Mouse (Mus musculus) lung, postnatal 14 days (tissue): Measurements from ENCODE around the gene Pdcd1lg2.
"Not testable (repeated sequence)": the region's sequence is repeated elsewhere in the genome, so short reads cannot be mapped to it uniquely, and the experiment has no call there.

Source experiments
- DNase-seq: peaks from one replicate; pipeline ENCODE4 v3.0.0; 2021

Pdcd1lg2 gene

DNA sequence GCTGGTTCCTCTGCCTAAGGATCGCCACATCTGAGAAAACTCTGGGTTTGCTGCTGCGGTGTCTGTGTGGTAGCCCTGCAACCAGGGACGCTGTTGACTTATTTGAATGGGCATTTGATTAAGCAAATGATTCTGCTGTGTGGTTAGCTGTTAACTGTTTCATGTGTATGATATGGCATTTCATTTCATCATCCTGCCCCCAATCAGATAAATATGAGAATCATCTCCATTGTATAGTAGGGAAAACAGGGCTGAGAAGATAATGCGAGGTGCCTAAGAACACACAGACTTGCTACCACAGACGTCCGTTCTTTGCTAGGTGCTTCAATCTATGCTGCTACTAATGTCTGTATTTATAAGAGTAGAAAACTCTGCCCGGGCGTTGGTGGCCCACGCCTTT is 26.3 kb upstream of the Pdcd1lg2 start:
- no peak for DNase-seq

DNA sequence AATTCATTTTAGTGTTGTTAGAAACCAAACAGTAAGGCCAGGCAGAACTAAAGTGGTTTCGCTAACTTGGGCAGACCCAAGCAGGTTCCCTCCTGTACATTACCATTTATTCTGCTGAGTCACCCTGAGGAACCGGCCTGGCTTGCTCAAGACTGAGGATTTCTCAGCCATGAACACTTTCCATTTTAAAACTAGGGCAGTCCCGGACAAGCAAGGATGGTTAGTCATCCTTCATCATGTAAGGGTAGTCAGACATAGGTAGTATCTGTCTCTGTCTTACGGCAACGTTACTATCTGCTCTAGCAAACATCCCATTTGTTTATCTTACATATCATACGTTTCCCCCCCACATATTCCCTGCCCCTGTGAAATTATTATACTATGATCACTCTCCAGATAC is 25.7 kb upstream of the Pdcd1lg2 start:
- no peak for DNase-seq

DNA sequence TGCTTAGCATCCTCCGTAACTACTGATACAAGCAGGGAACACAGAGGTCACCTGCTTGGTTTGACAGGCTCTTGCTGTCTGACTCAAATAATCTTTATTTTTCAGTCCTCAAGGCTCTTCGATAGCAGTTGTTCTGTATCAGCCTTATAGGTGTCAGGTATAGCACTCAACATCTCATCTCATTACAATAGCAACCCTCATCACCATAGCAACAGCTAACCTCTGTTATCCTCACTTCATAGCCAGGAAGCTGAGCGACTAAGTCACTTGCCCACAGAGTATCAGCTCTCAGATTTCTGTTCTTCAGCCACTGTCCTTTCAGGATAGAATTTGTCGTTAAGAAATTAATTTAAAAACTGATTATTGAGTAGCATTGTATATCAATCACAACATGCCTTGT is 24.9 kb upstream of the Pdcd1lg2 start:
- DNase-seq, result no peak

DNA sequence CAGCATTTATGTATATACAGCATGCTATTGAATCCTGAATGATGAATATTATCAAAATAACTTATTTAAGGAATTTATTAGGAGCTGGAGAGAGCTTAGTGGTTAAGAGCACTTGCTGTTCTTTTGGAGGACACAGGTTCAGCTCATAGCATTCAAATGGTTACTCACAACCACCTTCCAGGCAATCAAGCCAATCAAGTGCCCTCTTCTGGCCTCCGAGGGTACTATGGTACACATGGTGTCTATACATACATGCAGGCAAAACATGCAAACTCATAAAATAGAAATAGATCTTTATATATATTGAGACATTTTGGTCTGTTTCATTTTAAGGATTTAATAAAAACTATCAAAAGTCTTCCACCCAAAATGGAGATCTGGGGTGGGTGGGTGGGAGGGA is 21.9 kb upstream of the Pdcd1lg2 start:
- no peak for DNase-seq

DNA sequence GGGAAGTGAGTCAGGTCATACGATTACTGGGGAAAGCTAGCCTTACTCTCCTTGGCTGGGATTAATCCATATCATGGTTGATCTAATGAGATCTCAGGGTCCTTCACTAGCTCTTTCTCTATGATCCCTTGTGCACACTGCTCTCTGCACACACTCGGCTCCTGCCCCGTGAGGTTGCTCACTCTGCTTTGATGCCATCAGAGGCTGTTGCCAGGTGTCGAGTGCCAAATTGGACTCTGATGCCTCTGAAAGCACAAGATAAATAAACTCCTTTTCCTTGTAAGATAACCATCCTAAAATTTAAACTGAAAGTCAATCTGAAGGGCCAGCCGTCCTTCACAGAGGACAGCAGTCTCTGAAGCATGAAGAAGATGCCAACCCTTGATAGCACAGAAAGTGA is 20.2 kb upstream of the Pdcd1lg2 start:
- DNase-seq, result no peak

DNA sequence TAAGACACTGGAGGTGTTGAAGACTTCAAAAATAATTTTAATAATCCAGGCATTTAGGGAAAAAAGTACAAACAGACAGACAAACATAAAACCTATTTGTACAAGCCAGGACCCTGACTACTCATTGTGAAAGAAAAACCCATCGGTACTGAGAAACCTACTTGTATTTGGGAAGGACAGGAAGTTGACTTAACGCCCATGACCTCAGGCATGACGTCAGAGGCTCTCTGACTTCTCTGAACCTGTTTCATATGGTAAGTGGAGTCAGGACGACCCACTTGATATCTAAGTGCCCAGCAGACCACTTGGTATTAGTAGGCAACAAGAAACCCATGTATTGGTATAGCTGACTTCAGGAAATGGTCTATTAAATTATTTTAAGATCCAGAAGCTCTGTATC is 19.4 kb upstream of the Pdcd1lg2 start:
- no peak for DNase-seq

DNA sequence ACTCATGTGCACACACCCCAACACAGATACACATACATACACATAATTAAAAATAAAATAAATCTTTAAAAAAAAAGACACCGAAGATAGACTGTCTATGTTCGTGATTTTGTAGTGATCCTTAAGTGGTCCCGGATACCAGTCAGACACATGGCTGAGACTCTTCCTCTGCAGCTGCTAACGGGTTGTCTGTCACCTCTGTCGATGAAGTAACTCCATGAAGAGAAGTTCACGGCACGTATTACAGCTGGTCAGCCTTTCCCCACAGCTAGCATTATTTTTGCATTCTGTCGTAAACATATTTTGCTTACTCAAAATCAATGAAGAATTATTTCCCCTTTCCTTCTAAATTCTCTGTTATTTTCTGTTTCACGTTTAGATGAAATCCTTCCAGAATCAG is 17.4 kb upstream of the Pdcd1lg2 start:
- no peak for DNase-seq

DNA sequence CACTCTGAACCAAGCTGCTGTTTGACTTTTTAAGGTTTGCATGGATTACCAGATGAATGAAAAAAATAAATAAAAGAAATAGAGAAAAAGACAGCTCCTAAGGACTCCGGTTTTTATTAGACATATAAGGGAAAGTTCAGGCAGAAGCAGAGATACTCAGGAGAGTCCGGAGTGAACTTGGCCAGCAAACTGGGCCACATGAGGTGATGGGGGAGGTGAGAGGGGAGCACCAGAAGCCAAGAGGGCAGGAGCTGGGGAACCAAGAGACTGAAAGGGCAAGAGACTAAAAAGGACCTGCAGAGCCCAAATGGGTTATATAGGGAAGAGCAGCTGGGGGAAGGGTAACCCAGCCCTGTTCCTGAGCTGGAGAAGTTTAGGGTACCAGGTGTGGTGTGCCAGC is 16.0 kb upstream of the Pdcd1lg2 start:
- DNase-seq, result no peak

DNA sequence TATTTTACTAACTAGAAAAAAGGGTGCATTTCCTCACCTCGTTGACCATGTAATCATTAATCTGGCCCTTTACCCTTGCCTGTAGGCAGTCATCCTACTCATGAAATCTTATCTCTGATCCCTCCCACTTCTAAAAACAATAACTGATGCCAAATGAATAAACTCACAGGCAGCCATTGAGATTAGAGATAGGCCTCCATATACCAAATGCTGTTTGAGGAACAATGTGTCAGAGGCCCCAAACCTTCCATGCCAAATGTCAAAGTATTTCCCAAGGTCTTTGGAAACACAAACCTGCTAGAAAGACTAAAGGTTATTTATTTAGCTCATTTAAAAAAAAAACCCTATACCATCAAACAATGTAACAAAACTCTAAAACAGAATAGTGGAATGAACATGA is 14.4 kb upstream of the Pdcd1lg2 start:
- no peak for DNase-seq

DNA sequence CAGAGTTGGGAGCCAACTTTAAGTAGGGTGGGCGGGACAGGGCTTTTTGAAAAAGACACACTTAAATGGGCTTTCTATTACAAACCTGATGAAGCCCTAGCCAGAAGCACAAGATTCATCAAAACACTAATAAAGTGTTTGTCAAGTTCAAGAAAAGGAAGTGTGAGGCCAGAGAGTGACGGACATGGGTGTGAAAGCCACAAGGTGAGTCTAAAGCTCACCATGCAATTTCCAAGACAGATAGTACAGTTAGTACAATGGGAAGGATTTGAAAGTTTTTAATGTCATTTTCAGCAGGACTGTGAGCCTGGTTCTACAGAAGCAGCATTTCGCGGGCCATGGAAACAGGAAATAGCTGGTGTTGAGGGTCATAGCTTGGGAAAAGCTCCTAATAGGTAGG is 10.9 kb upstream of the Pdcd1lg2 start:
- no peak for DNase-seq

DNA sequence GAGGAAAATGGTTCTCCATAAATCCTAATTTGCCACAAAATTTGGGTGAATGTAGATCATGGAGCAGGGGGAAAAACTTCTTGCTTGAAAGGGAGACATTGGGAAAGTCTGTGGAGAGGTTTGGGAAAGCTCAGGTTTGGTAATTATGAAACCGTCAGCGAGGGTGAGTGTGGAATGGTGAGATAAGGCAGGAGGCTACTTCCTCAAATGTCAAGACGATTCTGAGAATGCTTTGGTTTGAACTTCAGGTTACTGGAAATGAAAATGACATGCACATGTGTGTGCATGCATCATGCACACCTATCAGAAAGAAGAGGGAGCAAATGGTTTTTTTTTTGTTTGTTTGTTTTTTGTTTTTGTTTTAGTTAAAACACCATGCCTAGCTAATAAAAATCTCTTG is 10.3 kb upstream of the Pdcd1lg2 start:
- no peak for DNase-seq

DNA sequence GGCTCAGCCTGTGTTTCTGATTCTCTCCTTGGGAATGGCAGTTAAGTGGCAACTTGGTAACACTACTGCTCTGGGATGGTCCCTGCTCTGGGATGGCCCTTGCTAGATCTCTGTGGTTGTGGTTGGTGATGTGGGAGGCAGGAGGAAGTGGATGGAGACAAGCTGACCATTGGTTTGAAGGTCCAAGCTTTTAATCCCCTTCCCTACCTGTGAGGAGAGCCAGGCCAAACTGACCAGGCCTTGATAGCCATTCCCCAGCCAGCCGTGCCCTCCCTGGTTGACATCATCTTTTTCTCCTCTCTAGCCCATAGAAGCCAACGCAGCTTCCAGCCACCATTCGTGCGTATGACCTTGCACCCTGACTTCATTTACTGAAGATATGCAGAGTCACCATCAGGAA is 8.1 kb upstream of the Pdcd1lg2 start:
- DNase-seq, result no peak

DNA sequence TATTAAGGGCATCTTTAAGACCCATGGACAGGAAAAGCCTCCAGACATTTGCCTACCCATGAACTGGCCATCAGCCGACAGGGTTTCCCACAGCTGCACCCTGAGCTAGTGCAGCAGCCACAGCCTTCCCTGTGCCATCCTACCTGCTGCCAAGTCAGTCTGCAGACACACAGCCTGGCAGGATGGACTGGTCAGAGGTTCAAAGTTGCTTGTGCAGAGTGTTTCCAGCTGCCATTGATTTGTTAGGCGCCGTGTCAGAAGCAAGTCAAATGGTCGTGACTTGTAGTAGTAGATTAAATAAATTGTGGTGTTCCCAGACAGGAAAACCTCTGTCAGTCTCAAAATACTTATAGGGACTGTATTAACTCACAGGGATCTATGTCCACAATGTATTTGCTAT is 7.5 kb upstream of the Pdcd1lg2 start:
- no peak for DNase-seq

DNA sequence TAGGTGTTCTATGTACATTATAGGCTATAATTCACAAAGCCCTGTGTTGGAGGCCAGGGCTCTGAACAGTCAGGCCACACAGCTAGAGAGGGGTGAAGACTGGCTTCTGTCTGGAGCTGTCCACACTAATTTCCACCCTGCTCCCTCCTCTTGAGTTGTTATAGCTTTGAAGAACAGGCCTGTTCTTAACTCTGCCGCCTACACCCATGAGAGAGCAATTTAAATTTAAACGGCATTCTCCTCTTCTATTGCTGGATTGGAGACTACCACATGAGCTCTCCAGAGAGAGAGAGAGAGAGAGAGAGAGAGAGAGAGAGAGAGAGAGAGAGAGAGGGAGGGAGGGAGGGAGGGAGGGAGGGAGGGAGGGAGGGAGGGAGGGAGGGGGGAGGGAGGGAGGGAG is 5.3 kb upstream of the Pdcd1lg2 start:
- DNase-seq, result no peak

DNA sequence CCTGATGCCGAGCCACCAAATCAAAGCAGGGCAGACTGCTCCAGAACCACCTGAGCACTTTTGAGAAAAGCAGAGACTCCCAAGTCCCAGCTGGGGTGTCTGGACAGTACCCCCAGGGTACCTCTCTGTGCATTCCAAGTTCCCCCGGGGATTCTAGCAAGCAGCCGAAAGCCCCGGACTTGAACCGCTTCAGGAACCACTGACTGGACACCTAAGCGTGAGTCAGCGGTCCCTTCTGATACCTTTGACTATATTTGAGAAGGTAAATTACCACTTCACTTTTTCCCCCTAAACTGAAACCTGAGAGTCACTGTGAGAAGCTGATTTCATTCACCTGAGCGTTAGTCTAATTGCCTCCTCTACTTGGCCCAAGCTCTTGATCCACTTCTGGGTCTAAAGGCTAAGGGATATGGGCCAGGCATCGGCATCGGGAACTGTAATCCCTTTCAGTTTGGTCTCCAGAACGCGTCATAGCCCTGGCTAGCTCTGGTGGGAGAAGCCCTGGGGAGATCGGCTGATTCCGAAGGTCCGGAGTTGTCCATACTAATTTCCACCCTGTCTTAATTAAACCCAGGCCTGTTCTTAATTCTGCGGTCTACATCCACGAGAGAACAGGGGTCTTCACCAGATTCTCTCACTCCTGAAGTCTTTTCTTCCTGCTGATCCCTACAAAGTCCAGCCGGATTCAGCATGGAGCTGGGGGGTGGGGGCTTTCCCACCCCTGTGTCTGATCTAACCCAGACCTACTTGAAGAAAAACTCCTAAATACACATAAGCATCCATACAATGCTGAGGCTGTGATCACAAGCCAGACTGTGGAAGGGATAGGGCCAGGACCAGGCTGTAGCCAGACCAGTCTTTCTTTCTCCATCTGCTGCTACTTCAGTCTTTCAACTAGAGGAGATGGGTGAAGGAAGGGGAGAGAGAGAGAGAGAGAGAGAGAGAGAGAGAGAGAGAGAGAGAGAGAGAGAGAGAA is 4.4 kb upstream of the Pdcd1lg2 start:
- no peak for DNase-seq

DNA sequence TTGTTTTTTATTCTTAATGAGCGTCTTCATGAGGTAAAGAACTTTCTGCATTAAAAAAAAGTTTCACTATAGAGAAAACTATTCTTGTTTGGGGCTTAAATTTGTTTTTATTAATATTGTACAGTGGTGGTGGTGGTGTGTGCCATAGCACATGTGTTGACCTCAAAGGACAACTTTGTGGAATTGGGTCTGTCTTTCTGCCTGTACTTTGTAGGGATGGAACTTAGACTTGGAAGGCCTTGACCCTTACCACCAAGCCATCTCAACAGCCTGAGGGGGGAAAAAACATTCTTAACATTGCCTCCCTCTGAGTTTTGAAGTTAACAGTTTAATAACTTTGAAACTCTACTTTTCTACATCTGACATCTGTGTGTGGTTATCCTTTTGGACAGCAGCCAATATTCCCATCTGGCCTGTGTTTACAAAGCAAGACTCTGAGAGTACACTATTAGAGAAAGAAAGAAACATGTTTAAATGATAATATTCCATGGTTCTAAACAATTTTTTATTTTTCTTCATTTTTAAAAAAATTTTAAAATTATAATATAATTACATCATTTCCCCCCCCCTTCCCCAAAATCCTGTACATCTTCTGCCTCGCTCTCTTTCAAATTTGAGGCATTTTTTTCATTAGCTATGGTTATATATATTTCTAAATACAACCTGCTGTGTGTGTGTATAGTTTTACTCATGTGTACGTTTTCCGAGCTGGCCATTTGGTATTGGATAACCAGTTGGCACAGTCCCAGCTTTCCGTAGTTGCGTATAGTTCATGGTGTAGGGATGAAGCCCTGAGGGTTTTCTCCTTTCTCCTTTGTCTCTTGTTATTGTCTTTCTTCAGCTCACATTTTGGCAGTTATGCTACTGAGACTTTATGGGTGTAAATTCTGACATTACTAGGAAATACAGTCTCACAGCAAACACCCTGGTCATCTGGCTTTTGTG is 2.0 kb downstream of the Pdcd1lg2 start:
- peak; percentile 23 for DNase-seq

DNA sequence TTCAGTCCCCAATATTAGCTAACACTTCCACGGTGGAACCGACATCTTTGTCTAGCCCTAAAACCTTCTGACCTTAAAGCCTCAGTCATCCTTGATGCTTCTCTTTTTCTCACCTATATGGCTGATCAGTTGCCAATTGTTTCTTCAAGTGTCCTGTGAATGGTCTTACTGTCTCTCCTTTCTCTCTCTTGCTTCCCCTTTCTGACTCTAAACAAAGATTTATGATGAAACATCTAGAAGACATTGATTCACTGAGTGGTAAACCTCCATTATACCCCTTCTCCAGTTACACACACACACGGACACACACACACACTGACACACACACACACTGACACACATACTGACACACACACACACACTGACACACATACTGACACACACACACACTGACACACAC is 3.8 kb downstream of the Pdcd1lg2 start:
- DNase-seq, result no peak

DNA sequence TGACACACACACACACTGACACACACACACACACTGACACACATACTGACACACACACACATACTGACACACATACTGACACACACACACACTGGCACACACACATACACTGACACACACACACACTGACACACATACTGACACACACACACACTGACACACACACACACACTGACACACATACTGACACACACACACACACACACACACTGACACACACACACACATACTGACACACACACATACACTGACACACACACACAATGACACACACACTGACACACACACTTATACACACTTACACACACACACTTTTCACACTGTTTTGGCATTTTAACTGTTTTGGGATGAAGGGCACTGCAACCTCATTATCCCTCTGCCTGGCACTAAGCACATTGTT is 4.2 kb downstream of the Pdcd1lg2 start:
- DNase-seq, result not testable (repeated sequence)

DNA sequence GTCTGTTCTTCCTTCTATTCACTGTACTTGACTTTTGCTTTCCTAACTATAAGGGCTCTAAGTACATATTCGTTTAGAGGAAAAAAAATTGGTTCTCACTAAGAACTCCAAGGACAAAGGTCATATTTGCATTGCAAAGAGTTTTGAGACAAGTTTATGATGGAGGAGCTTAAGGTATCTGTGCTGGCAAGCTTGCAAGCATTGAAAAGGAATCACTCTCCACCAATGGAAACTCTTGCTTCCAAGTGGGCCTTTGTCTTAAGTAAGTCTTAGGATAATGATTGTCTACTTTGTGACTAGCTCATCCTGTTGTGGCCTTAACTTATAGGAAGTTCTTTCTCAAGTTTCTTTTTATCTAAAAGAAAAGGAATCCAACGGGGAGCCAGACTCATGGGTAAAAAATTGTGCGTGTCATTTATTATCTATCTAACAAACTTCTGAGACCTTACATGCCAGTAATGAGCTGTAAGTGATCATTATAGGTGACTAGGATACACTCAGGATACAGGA is 5.7 kb downstream of the Pdcd1lg2 start:
- DNase-seq, result no peak

DNA sequence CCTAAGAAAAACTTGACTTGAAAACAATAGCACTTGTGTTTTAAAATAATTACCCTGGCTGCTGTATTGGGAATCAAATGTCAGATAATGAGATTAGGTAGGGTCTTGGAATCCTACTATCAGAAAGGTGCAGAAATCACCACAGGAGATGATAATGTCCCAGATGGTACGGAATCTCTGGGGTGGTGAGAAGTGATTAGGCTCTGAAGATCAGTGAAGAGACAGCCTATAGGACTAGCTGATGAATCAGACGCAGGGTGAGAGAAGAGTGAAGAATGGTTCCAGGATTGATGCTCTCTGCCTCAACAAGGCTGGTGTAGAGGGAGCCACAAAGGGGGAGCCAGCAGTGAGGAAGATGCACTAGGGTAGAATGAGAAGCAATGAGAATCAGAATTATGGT is 6.5 kb downstream of the Pdcd1lg2 start:
- no peak for DNase-seq

DNA sequence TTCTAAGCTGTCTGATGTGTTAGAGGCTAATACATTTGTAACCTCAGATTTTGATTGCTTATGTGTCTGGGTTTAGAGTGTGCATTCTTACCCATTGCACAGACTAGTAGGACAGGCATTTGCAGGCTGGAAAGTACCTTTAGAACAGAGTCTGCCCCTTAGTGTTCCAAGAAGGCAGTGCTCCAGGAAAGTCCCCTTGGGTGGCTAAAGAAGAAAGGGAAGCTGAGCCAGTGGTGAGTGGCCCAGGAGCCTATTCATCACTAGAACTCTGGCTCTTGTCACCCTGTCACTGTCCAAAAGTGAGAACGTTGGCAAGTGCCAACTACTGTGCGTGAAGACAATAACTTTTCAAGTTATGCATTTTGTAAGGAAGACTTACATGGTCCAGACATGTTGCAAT is 7.2 kb downstream of the Pdcd1lg2 start:
- DNase-seq, result no peak

DNA sequence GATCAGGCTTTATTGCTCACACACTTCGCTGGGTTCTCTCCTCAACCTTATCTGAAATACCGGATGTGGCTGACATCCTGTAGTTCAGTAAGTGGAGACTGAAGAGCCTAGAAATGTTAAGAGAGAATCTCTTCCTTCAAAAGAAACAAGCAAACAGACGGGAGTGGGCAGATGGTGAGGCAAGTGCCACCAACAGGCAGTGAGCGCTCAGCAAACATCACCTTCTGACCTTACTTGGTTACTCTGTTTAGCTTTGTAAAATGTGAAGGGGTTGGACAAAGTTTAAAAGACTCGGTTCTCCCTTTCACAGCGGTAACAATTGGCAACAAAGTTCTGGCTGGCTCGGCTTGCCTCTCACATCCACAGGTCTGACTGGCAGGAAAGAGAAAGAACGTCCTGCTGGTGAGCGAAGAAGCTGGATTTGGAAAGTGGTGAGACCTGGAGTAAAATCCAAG is 8.0 kb downstream of the Pdcd1lg2 start:
- DNase-seq, result peak; percentile 10

DNA sequence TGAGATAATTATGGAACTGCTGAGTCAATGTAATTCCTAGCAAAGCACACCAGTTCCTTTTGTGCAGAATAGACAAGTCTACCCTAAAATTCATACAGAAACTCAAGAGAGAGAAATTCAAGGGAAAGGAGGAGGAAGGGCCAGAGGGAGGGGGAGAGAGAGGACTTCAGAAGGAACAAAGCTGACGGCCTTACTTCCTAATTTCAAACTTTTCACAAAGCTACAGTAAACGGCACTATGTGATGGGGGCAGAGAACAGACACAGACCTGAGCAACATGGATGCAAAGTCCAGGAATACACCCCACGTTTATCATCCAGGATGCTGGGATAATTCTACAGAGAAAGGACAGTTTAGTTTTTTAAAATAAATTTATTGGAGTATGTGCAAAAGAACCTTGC is 8.8 kb downstream of the Pdcd1lg2 start:
- DNase-seq, result no peak

DNA sequence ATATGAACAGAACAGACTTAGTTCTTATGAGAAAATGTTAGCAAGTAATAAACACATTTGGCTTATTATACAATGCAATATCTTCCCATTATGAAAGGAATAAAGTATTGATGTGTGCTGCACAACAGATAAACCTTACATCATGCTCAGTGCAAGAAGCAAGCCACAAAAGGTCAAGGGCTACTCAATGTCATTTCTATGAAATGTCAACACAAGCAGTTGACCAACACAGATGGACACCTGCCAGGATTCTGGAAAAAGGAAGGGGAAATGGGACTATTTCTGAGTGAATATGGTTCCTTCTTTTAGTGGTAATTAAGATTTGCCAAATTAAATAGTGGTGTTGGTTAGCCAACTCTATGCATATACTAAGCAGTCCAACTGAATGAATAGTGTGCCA is 9.2 kb downstream of the Pdcd1lg2 start:
- peak; percentile 52 for DNase-seq
